Mouse (Mus musculus): Measurements from ENCODE around the gene Ythdf1.

Gene Ythdf1

GRCm38 (mm10) chr2:180905556-180906221, 15.1 kb downstream of the Ythdf1 start:
- DNase-seq: no peak

- DNase-seq: no peak
Measured at GRCm38 (mm10) chr2:180904435-180905208, 16.1 kb downstream of the Ythdf1 start.

DNA sequence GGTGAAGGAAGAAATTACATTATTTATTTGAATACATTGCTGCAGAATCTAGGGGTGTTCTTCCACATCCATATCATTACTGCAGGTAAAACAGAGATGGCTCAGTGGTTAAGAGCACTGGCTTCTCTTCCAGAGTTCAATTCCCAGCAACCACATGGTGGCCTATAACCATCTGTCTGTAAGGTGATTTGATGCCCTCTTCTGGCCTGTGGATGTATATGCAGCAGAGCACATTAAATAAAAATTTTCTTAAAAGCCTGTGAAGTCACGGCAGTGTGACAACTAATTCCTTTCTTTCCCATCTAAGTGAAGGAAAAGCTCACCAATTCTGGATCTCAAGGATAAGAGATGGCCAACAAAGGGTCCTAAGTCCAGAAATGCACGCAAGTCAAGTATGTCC, 18.7 kb downstream of the Ythdf1 start:
- DNase-seq: no peak

- DNase-seq: no peak
Measured at GRCm38 (mm10) chr2:180897857-180898256, 22.9 kb downstream of the Ythdf1 start.

GRCm38 (mm10) chr2:180896819-180897625, 23.7 kb downstream of the Ythdf1 start:
- DNase-seq: no peak

DNA sequence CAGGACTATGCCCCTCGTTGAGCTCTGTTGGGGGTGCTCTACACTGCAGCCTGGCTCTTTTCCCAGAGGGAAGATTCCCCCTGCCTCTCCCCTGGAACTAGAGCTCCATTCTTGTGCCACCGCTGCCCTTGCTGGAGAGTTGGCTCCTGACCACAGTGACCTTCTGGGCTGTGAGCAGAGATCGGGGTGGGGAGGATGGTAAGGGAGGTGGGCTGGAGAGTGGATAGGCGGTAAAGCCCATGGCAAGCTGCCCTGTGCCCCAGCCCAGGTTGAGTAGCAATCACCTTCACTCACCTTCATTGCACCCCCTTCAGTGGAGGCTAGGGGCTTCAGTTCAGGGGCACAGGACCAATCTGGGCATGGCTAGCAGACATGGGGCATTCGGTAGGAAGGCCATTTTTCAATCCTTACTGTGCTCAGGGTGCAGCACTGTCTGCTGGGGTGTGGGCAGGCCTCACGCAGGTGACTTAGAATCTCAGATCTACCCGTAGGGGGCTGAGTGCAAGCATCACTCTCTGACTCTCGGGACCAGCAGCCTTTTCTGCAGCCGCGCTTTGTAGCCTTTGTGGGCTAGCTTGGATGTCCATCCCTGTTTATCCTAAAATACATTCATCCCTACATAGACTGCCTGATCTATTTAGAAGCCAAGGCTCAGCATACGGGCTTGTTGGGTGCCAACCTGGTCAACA, 24.8 kb downstream of the Ythdf1 start:
- no peak for DNase-seq

GRCm38 (mm10) chr2:180895321-180895720, 25.4 kb downstream of the Ythdf1 start:
- DNase-seq: no peak

- peak; percentile 69 for DNase-seq
Measured at GRCm38 (mm10) chr2:180894734-180895133, 26.0 kb downstream of the Ythdf1 start.

DNA sequence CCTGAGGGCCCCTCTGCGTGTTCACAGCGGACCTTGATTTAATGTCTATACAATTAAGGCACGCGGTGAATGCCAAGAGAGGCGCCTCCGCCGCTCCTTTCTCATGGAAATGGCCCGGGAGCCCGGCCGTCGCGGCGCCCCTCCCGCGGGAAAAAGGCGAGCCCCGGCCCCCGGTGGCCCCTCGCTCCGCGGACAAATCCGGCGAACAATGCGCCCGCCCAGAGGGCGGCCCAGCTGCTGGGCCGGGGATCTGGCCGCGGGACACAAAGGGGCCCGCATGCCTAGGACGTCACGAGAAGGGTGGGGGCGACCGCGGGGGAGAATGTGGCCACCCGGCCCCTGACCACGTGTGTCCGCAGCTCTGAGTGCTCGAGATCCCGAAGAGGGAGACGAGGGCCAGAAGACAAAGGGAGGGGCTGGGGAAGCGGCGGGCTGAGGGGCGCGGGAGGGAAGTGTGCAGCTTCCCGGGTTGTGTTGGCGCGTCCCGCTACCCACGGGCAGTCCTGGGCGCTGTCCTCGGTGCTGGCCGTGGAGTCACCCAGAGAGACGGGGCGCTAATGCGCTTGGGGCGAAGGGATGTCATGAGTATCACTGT, 26.6 kb downstream of the Ythdf1 start:
- DNase-seq: peak; percentile 36

GRCm38 (mm10) chr2:180893537-180894028, 27.2 kb downstream of the Ythdf1 start:
- no peak for DNase-seq

- DNase-seq: peak; percentile 8
Measured at GRCm38 (mm10) chr2:180892841-180893521, 27.8 kb downstream of the Ythdf1 start.

DNA sequence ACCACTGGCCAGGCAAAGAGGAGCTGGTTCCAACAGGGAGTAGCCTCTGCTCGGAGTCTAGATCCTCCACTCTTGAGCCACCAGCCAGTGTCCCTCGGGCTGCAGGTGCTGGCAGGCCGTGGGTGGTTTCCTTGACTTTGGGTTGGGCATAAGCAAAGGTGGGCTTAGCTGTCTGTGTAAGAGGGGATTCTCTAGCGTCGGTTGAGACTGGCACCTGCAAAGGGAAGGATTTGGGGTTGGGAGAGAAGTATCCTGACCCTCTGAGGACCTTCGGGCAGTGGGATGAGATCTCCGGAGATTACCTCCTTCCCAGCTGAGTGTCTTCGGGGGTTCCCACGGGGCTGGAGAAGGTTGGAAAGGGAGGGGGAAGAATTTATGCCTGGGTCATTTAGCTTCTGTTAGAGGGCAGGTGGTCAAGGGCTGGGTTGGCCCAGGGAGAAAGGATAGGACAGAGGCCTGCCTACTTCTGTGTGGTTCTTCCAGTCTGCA, 28.9 kb downstream of the Ythdf1 start:
- no peak for DNase-seq

DNA sequence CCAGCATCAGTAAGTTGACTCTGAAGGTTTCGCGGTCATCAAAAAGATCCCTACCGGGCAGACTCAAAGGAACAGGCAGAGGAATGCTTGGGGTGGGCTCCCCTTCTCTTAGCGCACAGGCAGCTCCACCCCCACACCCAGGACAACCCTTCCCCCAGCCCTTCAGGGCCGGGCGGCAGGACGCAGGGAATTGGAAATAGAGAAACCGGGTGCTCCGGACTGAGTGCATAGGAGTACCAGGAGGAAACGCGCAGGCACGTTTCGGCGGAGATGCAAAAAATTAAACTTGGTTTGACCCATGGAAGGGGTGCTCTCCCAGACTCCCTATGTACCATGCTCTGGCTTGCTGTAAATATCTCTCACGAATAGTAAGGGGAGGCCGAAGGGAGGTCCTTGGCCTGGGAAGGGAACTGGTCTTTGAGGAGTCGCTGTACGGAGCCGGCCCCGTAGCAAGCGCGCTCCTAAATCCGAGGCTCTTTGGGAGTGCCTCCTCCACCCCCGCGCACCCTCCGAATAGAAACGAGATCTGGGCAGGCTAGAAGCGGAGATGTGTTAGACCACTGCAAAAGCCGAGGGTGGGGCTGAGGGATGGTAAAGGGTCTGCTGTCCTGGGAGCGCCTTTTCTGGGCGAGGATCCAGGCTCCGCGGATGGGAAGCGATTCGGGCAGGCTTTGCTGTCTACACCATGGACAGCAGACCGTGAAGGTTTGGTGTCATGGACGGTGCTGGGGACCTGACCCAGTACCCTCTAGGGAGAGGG, 29.5 kb downstream of the Ythdf1 start:
- DNase-seq: no peak

GRCm38 (mm10) chr2:180890422-180891074, 30.2 kb downstream of the Ythdf1 start:
- DNase-seq: no peak

DNA sequence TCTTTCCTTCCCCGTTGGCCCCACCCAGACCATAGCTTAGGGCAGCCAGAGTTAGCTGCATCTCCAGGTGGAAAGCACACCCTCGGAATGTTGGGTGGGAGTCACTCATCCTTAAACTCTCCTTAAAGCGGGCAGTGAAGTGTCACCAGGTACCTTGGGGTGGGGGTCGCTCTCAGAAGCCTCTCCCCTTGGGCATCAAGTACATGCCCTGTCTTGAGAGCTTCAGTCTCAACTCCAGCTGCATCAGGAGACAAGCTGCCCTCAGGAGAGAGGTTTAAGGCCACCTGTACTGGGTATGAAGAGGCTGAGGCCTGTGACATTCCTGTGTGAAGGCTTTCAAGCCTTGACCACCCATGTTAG, 30.8 kb downstream of the Ythdf1 start:
- DNase-seq: no peak

DNA sequence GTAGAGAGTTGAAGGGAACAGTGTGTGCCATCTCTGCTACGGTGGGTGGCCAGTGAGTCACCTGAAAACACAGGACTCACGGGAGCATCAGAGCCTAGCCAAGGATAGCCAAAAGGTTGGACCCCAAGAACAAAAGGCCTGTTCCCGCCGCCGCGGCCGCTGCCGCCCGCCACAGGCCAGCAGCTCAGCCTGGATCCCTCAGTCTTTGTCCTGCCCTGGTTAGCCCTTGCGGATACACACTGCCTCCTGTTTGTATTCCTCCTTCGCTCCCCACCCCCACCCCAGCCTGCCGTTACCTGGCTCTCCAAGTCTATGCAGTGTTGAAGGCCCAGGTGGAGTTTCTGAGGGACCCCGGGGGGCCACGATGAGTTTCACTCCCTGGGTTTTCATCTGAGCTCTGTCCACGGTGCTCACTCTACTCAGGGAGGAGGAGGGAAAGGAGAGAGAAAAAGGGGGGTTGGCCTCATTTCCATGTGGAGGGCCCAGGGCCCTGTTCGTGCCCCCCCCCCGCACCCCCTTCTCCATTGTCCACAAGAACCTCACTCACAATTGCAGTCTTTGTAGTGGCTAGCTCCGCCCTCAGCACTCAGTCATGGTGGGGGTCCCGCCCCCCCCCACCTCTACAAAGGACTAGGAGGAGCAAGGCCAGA, 31.4 kb downstream of the Ythdf1 start:
- no peak for DNase-seq

GRCm38 (mm10) chr2:180885270-180885669, 35.5 kb downstream of the Ythdf1 start:
- no peak for DNase-seq

- no peak for DNase-seq
Measured at GRCm38 (mm10) chr2:180881281-180881680, 39.5 kb downstream of the Ythdf1 start.

DNA sequence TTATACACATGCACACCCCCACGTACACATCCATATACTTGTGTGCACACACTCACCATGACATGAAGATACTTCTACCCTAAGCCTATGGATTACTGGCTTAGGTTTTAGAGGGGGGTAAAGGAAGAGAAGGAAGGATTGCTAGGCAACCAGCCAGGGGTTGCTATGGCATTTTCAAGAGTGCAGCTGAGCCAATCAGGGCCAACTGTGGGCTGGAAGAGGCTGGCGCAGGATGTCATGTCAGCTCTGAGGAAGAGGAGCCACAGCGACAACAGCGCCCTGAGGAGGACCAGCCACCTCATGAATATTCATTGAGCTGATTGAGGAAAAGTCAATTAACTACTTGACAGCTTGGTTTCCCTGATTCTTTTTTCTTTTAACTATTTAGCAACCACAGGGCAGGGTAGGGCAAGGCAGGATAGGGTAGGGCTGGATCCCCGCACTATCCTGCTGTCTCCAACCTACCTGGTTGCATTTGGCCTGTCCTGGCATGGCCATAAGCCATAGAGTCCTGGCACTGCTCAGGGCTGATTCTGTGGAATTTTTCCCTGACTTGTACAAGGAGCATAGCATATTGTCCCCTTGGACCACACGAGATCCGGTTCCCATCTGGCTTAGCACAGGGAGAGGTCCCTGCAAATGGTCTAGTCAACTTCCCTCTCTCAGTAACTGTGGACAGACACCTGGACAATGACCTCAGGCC, 41.2 kb downstream of the Ythdf1 start:
- no peak for DNase-seq
